Mouse (Mus musculus): Measurements from ENCODE around the gene Kri1. TPM values are rescaled to one million over a fixed set of nuclear protein-coding genes. Genes with fewer than 3 reads are reported as not detected.

Kri1 gene
- polyA plus RNA-seq, 2 experiments: 13.7 to 43.2 TPM

- no peak for DNase-seq (ENCODE audit: low spot score)
- Histone ChIP-seq H3K27me3 (ENCODE audit: control insufficient read depth, insufficient read depth, low read length) (no peaks in the 10 kb centered on the region), H3K4me2 (replicated peaks; ENCODE audit: low read depth, low read length, severe bottlenecking) (no peak overlapping the region), H3K9me3 (ENCODE audit: control insufficient read depth, low read length) (no peaks in the 10 kb centered on the region), H3K36me3 (ENCODE audit: control insufficient read depth, insufficient read depth, low read length) (peaks cover 58% of the 10 kb centered on the region), H3K27ac (replicated peaks; ENCODE audit: low read depth, low read length) (no peak overlapping the region), H3K4me3 (replicated peaks; ENCODE audit: low read length) (no peak overlapping the region), H3K4me1 (ENCODE audit: control insufficient read depth, insufficient read depth, low read length) (peaks cover 9% of the 10 kb centered on the region), H3K9ac (ENCODE audit: low read depth, low read length, severe bottlenecking) (no peak overlapping the region)
- no peak for ATAC-seq (ENCODE audit: low FRiP score, low read depth)
- TF ChIP-seq POLR2A (IDR thresholded peaks at IDR 0.05; ENCODE audit: borderline replicate concordance, extremely low read depth, insufficient read depth, insufficient read length): no peak
- WGBS: 93% methylated on average over 16 of the region's 16 CpGs
Observed at GRCm38 (mm10) chr9:21268305-21268704, 19.5 kb downstream of the Kri1 start.

- H3K27me3 ChIP-seq (ENCODE audit: control insufficient read depth, insufficient read depth, low read length): no peaks in the 10 kb centered on the region
- TF ChIP-seq POLR2A (IDR thresholded peaks at IDR 0.05; ENCODE audit: borderline replicate concordance, extremely low read depth, insufficient read depth, insufficient read length): no peak
- no peaks in the 10 kb centered on the region for H3K9me3 ChIP-seq (ENCODE audit: control insufficient read depth, low read length)
- H3K4me3 ChIP-seq (replicated peaks; ENCODE audit: low read length): no peak overlapping the region
- WGBS: 81% methylated on average over 5 of the region's 5 CpGs
- no peak overlapping the region for H3K4me2 ChIP-seq (replicated peaks; ENCODE audit: low read depth, low read length, severe bottlenecking)
- H3K4me1 ChIP-seq (ENCODE audit: control insufficient read depth, insufficient read depth, low read length): peaks cover 9% of the 10 kb centered on the region
- H3K9ac ChIP-seq (ENCODE audit: low read depth, low read length, severe bottlenecking): no peak overlapping the region
- ATAC-seq (ENCODE audit: low FRiP score, low read depth): no peak
- H3K27ac ChIP-seq (replicated peaks; ENCODE audit: low read depth, low read length): no peak overlapping the region
- no peak for DNase-seq (ENCODE audit: low spot score)
- H3K36me3 ChIP-seq (ENCODE audit: control insufficient read depth, insufficient read depth, low read length): peaks cover 44% of the 10 kb centered on the region
Observed at GRCm38 (mm10) chr9:21266889-21267288, 20.9 kb downstream of the Kri1 start.

GRCm38 (mm10) chr9:21265611-21266010 is 22.2 kb downstream of the Kri1 start:
- Histone ChIP-seq H3K4me1 (ENCODE audit: control insufficient read depth, insufficient read depth, low read length) (peaks cover 9% of the 10 kb centered on the region), H3K9ac (ENCODE audit: low read depth, low read length, severe bottlenecking) (peak overlapping the region; percentile 82), H3K27me3 (ENCODE audit: control insufficient read depth, insufficient read depth, low read length) (no peaks in the 10 kb centered on the region), H3K4me2 (replicated peaks; ENCODE audit: low read depth, low read length, severe bottlenecking) (peak overlapping the region; percentile 78), H3K4me3 (replicated peaks; ENCODE audit: low read length) (peak overlapping the region; percentile 95), H3K27ac (replicated peaks; ENCODE audit: low read depth, low read length) (peak overlapping the region; percentile 55; the same call in 1 of the 2 replicates), H3K9me3 (ENCODE audit: control insufficient read depth, low read length) (no peaks in the 10 kb centered on the region), H3K36me3 (ENCODE audit: control insufficient read depth, insufficient read depth, low read length) (peaks cover 31% of the 10 kb centered on the region)
- no peak for TF ChIP-seq POLR2A (IDR thresholded peaks at IDR 0.05; ENCODE audit: borderline replicate concordance, extremely low read depth, insufficient read depth, insufficient read length)
- WGBS: 8% methylated on average over 11 of the region's 11 CpGs
- ATAC-seq (ENCODE audit: low FRiP score, low read depth): no peak
- no peak for DNase-seq (ENCODE audit: low spot score)

GRCm38 (mm10) chr9:21265000-21265561 is 22.7 kb downstream of the Kri1 start, which contains the start of gene Atg4d:
Atg4d (plus strand) TSS chr9:21265293.
- DNase-seq (ENCODE audit: low spot score) (peak; percentile 99), ATAC-seq (ENCODE audit: low FRiP score, low read depth) (peak; percentile 98)
- Histone ChIP-seq H3K4me3 (replicated peaks; ENCODE audit: low read length) (peak within 1 kb of the TSS; percentile 95), H3K9ac (ENCODE audit: low read depth, low read length, severe bottlenecking) (peak within 1 kb of the TSS; percentile 82), H3K4me2 (replicated peaks; ENCODE audit: low read depth, low read length, severe bottlenecking) (peak within 1 kb of the TSS; percentile 78), H3K36me3 (ENCODE audit: control insufficient read depth, insufficient read depth, low read length) (peaks cover 26% of the 10 kb centered on the region), H3K27ac (replicated peaks; ENCODE audit: low read depth, low read length) (peak within 1 kb of the TSS; percentile 75), H3K9me3 (ENCODE audit: control insufficient read depth, low read length) (no peaks in the 10 kb centered on the region), H3K27me3 (ENCODE audit: control insufficient read depth, insufficient read depth, low read length) (no peaks in the 10 kb centered on the region), H3K4me1 (ENCODE audit: control insufficient read depth, insufficient read depth, low read length) (peaks cover 9% of the 10 kb centered on the region)
- under 1% methylated on average over 41 of the region's 49 CpGs for WGBS
- peak; percentile 95 for TF ChIP-seq POLR2A (IDR thresholded peaks at IDR 0.05; ENCODE audit: borderline replicate concordance, extremely low read depth, insufficient read depth, insufficient read length)

- TF ChIP-seq POLR2A (IDR thresholded peaks at IDR 0.05; ENCODE audit: borderline replicate concordance, extremely low read depth, insufficient read depth, insufficient read length): no peak
- H3K4me1 ChIP-seq (ENCODE audit: control insufficient read depth, insufficient read depth, low read length): peaks cover 9% of the 10 kb centered on the region
- H3K4me3 ChIP-seq (replicated peaks; ENCODE audit: low read length): peak overlapping the region; percentile 95
- peak overlapping the region; percentile 82 for H3K9ac ChIP-seq (ENCODE audit: low read depth, low read length, severe bottlenecking)
- H3K36me3 ChIP-seq (ENCODE audit: control insufficient read depth, insufficient read depth, low read length): peaks cover 21% of the 10 kb centered on the region
- DNase-seq (ENCODE audit: low spot score) (peak; percentile 44), ATAC-seq (ENCODE audit: low FRiP score, low read depth) (peak; percentile 20)
- no peaks in the 10 kb centered on the region for H3K27me3 ChIP-seq (ENCODE audit: control insufficient read depth, insufficient read depth, low read length)
- 13% methylated on average over 17 of the region's 17 CpGs for WGBS
- peak overlapping the region; percentile 75 for H3K27ac ChIP-seq (replicated peaks; ENCODE audit: low read depth, low read length)
- H3K9me3 ChIP-seq (ENCODE audit: control insufficient read depth, low read length): no peaks in the 10 kb centered on the region
- H3K4me2 ChIP-seq (replicated peaks; ENCODE audit: low read depth, low read length, severe bottlenecking): peak overlapping the region; percentile 78
Observed at GRCm38 (mm10) chr9:21264272-21264999, 23.3 kb downstream of the Kri1 start.

Data from limb, embryonic 14.5 days (tissue).